Mouse (Mus musculus) embryonic facial prominence, embryonic 12.5 days (tissue): Measurements from ENCODE around the gene Dusp13. TPM values are rescaled to one million over a fixed set of nuclear protein-coding genes. Genes with fewer than 3 reads are reported as not detected.
A peak's percentile ranks its signal among the peaks of the same experiment; 100 is the strongest.

Experiments used
- ATAC-seq: fragments of 200-750 bp; cut with Nextera tagmentation; 2 replicates; pipeline ENCODE4 v1.8.0; 2017; ENCODE audit not compliant: insufficient number of reproducible peaks, insufficient read depth, low FRiP score, low TSS enrichment
- H3K27ac ChIP-seq: fragments of 300-500 bp; sonication (generic); 2 replicates; pipeline ENCODE4 v1.5.1; 2016; ENCODE audit warnings: mild to moderate bottlenecking
- H3K27me3 ChIP-seq: fragments of 300-500 bp; sonication (generic); 2 replicates; pipeline ENCODE4 v1.6.1; 2016; ENCODE audit warnings: mild to moderate bottlenecking, moderate library complexity
- H3K36me3 ChIP-seq: fragments of 300-500 bp; sonication (generic); 2 replicates; pipeline ENCODE4 v1.6.1; 2016; ENCODE audit warnings: mild to moderate bottlenecking
- H3K4me1 ChIP-seq: fragments of 300-500 bp; sonication (generic); 2 replicates; pipeline ENCODE4 v1.6.1; 2016
- H3K4me2 ChIP-seq: fragments of 300-500 bp; sonication (generic); replicated peaks from 2 replicates; pipeline ENCODE4 v1.6.1; 2016; ENCODE audit warnings: mild to moderate bottlenecking, moderate library complexity
- H3K4me3 ChIP-seq: fragments of 300-500 bp; sonication (generic); 2 replicates; pipeline ENCODE4 v1.5.1; 2016; ENCODE audit warnings: mild to moderate bottlenecking
- H3K9ac ChIP-seq: fragments of 300-500 bp; sonication (generic); 2 replicates; pipeline ENCODE4 v1.6.1; 2016; ENCODE audit warnings: mild to moderate bottlenecking, moderate library complexity
- H3K9me3 ChIP-seq: fragments of 300-500 bp; sonication (generic); 2 replicates; pipeline ENCODE4 v1.6.1; 2016; ENCODE audit warnings: mild to moderate bottlenecking, moderate library complexity
- WGBS: fragments of 180-500 bp; shearing (Covaris S2); methylation state at CpG from one replicate; pipeline ENCODE4 v1.1.7; 2016; 5-methylcytosine and 5-hydroxymethylcytosine counted together
- polyA plus RNA-seq: library from polyadenylated mRNA; unstranded; fragments of >200 nt; fragmentation: Nextera tagmentation; extraction: Ambion mirVana; gene quantifications from 2 replicates; pipeline ENCODE4 v1.2.1, GENCODE M21; 2016

Gene Dusp13
- polyA plus RNA-seq = not detected in 2 replicates

GRCm38 (mm10) chr14:21750881-21751542 lies at the start of gene Dusp13:
TSS of gene Dusp13 (minus strand) at chr14:21751181.
- no peaks in the 10 kb centered on the region for H3K36me3 ChIP-seq
- no peaks in the 10 kb centered on the region for H3K9me3 ChIP-seq
- ATAC-seq = peak; percentile 79
- H3K27me3 ChIP-seq = no peaks in the 10 kb centered on the region
- WGBS = under 1% methylated on average over 26 of the region's 26 CpGs
- H3K4me2 ChIP-seq = peak within 1 kb of the TSS; percentile 60
- peak within 1 kb of the TSS; percentile 86 for H3K9ac ChIP-seq
- H3K27ac ChIP-seq = peak within 1 kb of the TSS; percentile 83
- peaks cover 8% of the 10 kb centered on the region; the same call in 1 of the 2 replicates for H3K4me1 ChIP-seq
- peak within 1 kb of the TSS; percentile 91 for H3K4me3 ChIP-seq

DNA sequence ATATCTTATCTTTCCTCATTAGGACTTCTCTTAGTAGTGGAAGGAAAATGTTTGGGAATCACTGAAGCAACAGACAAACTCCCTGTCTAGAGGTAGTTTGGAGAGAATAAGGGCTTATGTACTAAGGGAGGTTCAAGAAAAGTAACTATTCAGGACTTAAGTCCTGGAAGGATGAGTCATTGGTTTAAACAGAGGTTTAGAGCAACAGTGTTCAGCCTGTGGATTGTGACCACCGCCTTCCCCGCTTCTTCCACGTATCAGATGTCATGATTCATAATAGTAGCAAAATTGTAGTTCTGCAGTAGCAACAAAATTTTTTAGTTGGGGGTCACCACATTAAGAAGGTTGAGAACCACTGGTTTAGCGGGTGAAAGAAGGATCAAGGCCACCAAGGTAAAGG lies 49.7 kb upstream of the Dusp13 start:
- peaks cover 9% of the 10 kb centered on the region for H3K36me3 ChIP-seq
- H3K9me3 ChIP-seq = no peaks in the 10 kb centered on the region
- no peak overlapping the region for H3K27ac ChIP-seq
- no peak overlapping the region for H3K4me2 ChIP-seq
- no peak overlapping the region for H3K4me3 ChIP-seq
- no peak for ATAC-seq
- no peaks in the 10 kb centered on the region for H3K27me3 ChIP-seq
- 92% methylated on average over 4 of the region's 4 CpGs for WGBS
- no peaks in the 10 kb centered on the region for H3K4me1 ChIP-seq
- H3K9ac ChIP-seq = no peak overlapping the region

- ATAC-seq = no peak
- Histone ChIP-seq H3K27ac (no peak overlapping the region), H3K9me3 (no peaks in the 10 kb centered on the region), H3K27me3 (no peaks in the 10 kb centered on the region), H3K9ac (no peak overlapping the region), H3K4me2 (no peak overlapping the region), H3K4me3 (no peak overlapping the region), H3K36me3 (peaks cover 30% of the 10 kb centered on the region), H3K4me1 (peaks cover 7% of the 10 kb centered on the region)
- WGBS = 94% methylated on average over 6 of the region's 6 CpGs
Observed at GRCm38 (mm10) chr14:21792250-21792649, 41.3 kb upstream of the Dusp13 start.

GRCm38 (mm10) chr14:21791722-21792121 lies 40.7 kb upstream of the Dusp13 start:
- Histone ChIP-seq H3K9ac (no peak overlapping the region), H3K27me3 (no peaks in the 10 kb centered on the region), H3K4me3 (no peak overlapping the region), H3K9me3 (no peaks in the 10 kb centered on the region), H3K4me1 (peaks cover 7% of the 10 kb centered on the region), H3K36me3 (peaks cover 30% of the 10 kb centered on the region), H3K27ac (no peak overlapping the region), H3K4me2 (no peak overlapping the region)
- no peak for ATAC-seq
- 85% methylated on average over 4 of the region's 4 CpGs for WGBS

- Histone ChIP-seq H3K4me2 (no peak overlapping the region), H3K4me1 (peaks cover 7% of the 10 kb centered on the region), H3K9me3 (no peaks in the 10 kb centered on the region), H3K27me3 (no peaks in the 10 kb centered on the region), H3K36me3 (peaks cover 31% of the 10 kb centered on the region), H3K27ac (no peak overlapping the region), H3K4me3 (no peak overlapping the region), H3K9ac (no peak overlapping the region)
- 90% methylated on average over 9 of the region's 9 CpGs for WGBS
- no peak for ATAC-seq
Observed at GRCm38 (mm10) chr14:21790585-21791251, 39.7 kb upstream of the Dusp13 start.

GRCm38 (mm10) chr14:21788121-21788520 lies 37.1 kb upstream of the Dusp13 start:
- H3K27me3 ChIP-seq = no peaks in the 10 kb centered on the region
- no peak overlapping the region for H3K4me2 ChIP-seq
- 95% methylated on average over 5 of the region's 5 CpGs for WGBS
- no peak overlapping the region for H3K4me3 ChIP-seq
- no peaks in the 10 kb centered on the region for H3K4me1 ChIP-seq
- H3K27ac ChIP-seq = no peak overlapping the region
- H3K36me3 ChIP-seq = peaks cover 35% of the 10 kb centered on the region
- no peak for ATAC-seq
- no peaks in the 10 kb centered on the region for H3K9me3 ChIP-seq
- no peak overlapping the region for H3K9ac ChIP-seq

GRCm38 (mm10) chr14:21787374-21787773 lies 36.4 kb upstream of the Dusp13 start:
- H3K4me1 ChIP-seq = no peaks in the 10 kb centered on the region
- H3K27ac ChIP-seq = no peak overlapping the region
- WGBS = 90% methylated on average over 3 of the region's 3 CpGs
- no peak overlapping the region for H3K4me3 ChIP-seq
- no peak overlapping the region for H3K9ac ChIP-seq
- no peak for ATAC-seq
- no peaks in the 10 kb centered on the region for H3K9me3 ChIP-seq
- H3K36me3 ChIP-seq = peaks cover 28% of the 10 kb centered on the region
- H3K4me2 ChIP-seq = no peak overlapping the region
- no peaks in the 10 kb centered on the region for H3K27me3 ChIP-seq

DNA sequence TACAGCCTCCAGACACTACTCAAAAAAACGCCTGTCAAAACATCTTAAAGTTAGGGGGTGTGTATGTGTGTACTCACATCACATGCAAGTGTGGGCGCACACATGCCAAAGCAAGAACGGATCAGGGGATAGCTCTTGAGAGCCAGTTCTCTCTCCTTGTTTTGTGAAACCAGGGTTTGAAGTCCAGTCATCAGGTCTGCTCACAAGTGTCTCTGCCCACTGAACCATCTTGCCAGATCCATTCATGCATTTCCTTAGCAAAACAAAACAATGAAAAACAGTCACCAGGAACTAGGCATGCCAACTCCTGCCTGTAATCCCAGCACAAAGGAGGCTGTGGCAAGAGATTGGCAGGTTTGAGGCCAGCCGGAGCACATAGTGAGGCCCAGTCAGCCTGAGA lies 35.5 kb upstream of the Dusp13 start:
- no peak overlapping the region for H3K27ac ChIP-seq
- H3K9ac ChIP-seq = no peak overlapping the region
- 85% methylated on average over 4 of the region's 4 CpGs for WGBS
- H3K4me2 ChIP-seq = no peak overlapping the region
- ATAC-seq = no peak
- no peaks in the 10 kb centered on the region for H3K27me3 ChIP-seq
- H3K9me3 ChIP-seq = no peaks in the 10 kb centered on the region
- H3K4me1 ChIP-seq = no peaks in the 10 kb centered on the region
- no peak overlapping the region for H3K4me3 ChIP-seq
- peaks cover 30% of the 10 kb centered on the region for H3K36me3 ChIP-seq

GRCm38 (mm10) chr14:21776201-21776600 lies 25.2 kb upstream of the Dusp13 start:
- Histone ChIP-seq H3K4me1 (no peaks in the 10 kb centered on the region), H3K9ac (no peak overlapping the region), H3K27ac (no peak overlapping the region), H3K27me3 (no peaks in the 10 kb centered on the region), H3K4me2 (no peak overlapping the region), H3K9me3 (no peaks in the 10 kb centered on the region), H3K36me3 (peaks cover 29% of the 10 kb centered on the region), H3K4me3 (no peak overlapping the region)
- ATAC-seq = no peak
- 87% methylated on average over 4 of the region's 4 CpGs for WGBS

DNA sequence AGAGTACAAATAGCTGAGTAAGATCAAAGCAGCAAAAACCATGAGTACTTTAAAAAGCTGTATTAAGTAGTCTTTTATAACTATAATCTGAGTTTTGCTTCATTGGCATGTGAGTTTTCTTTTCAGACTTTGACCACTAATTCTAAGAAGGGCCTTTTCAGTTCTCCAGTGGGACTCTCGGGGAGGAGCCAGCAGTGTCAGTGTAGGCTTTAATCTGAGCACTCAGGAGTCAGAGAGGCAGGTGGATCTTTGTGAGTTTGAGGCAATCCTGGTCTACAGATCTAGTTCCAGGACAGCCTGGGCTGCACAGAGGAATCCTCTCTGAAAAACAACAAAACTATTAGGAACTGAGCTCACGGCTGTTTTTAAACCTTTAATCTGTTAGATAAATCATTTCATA lies 23.0 kb upstream of the Dusp13 start:
- Histone ChIP-seq H3K27me3 (no peaks in the 10 kb centered on the region), H3K9ac (no peak overlapping the region), H3K4me1 (peaks cover 4% of the 10 kb centered on the region; the same call in 1 of the 2 replicates), H3K36me3 (peaks cover 16% of the 10 kb centered on the region), H3K4me3 (no peak overlapping the region), H3K27ac (no peak overlapping the region), H3K9me3 (no peaks in the 10 kb centered on the region), H3K4me2 (no peak overlapping the region)
- ATAC-seq = no peak
- 73% methylated on average over 2 of the region's 2 CpGs for WGBS

- ATAC-seq = no peak
- H3K27ac ChIP-seq = no peak overlapping the region
- no peaks in the 10 kb centered on the region for H3K9me3 ChIP-seq
- H3K4me1 ChIP-seq = peaks cover 14% of the 10 kb centered on the region
- no peaks in the 10 kb centered on the region for H3K27me3 ChIP-seq
- H3K9ac ChIP-seq = no peak overlapping the region
- peaks cover 13% of the 10 kb centered on the region for H3K36me3 ChIP-seq
- no peak overlapping the region for H3K4me3 ChIP-seq
- no peak overlapping the region for H3K4me2 ChIP-seq
- 75% methylated on average over 11 of the region's 11 CpGs for WGBS
Observed at GRCm38 (mm10) chr14:21772506-21773281, 21.7 kb upstream of the Dusp13 start.
